Mouse (Mus musculus): ENCODE measurements around the gene Atxn10. TPM values are rescaled to one million over a fixed set of nuclear protein-coding genes. Genes with fewer than 3 reads are reported as not detected.
A peak's percentile ranks its signal among the peaks of the same experiment; 100 is the strongest.

The Atxn10 gene
- total and polyA plus RNA-seq, 2 experiments from 2014 or later = 121 to 141 TPM

DNA sequence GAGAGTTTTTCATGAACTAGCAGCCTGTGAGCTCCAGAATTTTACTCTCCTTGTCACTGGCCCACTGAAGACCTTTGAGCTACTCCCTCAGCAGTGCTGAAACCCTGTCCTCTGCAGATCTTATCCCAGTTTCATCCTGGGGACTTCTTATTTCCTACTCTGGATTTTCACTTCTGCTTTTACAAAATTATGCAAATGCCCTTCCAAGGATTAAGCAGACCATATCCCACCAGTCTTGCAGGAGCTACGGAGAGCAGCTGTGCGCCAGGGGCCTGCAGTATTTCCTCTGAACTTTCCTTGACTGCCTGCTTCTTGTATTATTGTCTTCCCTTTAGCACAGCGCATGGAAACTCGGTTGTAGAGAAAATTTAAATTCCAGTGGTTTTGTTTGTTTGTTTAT is 68.7 kb downstream of the Atxn10 start:
- Histone ChIP-seq H3K27ac (ENCODE audit: low read depth) (peak overlapping the region; percentile 2; the same call in 1 of the 2 replicates), H3K27me3 (ENCODE audit: control insufficient read depth, insufficient read depth, low read length) (no peaks in the 10 kb centered on the region), H3K4me3 (ENCODE audit: low read depth, low read length) (no peak overlapping the region), H3K9me3 (replicated peaks; ENCODE audit: control insufficient read depth, low read length) (no peaks in the 10 kb centered on the region), H3K9ac (replicated peaks; ENCODE audit: low read depth, low read length) (no peak overlapping the region), H3K4me1 (ENCODE audit: control insufficient read depth, insufficient read depth) (peaks cover 10% of the 10 kb centered on the region), H3K4me2 (ENCODE audit: low read depth, low read length) (no peak overlapping the region), H3K36me3 (replicated peaks; ENCODE audit: control insufficient read depth, insufficient read depth, low read length) (peaks cover 16% of the 10 kb centered on the region)
- ATAC-seq (ENCODE audit: insufficient read depth, low read depth) = no peak
- DNase-seq (ENCODE audit: low spot score) = no peak
- WGBS = 86% methylated on average over 4 of the region's 4 CpGs
- no peak for TF ChIP-seq CTCF (IDR thresholded peaks at IDR 0.05; ENCODE audit: low read depth)
- TF ChIP-seq EP300 (IDR thresholded peaks at IDR 0.05; ENCODE audit: low read depth) = no peak

DNA sequence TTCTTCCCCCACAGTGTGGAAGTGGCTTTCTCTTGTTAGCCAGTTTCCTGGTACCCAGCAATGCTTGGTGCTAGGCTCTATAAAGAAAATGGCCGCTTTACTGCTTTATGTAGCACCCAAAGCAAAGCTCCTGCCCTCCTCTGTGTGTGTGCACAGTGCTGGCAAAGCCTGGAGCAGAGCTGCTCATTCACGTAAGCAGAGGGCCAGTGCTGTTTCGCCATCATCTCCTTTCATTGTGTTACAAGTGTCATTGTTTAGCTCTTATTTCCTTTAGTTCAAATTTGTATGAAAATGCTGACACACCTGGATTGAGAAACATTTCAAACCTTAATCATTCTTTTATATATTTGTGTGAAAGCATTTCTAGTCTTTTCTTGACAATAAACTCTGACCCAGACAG is 69.5 kb downstream of the Atxn10 start:
- H3K27ac ChIP-seq (ENCODE audit: low read depth) = no peak overlapping the region
- peaks cover 9% of the 10 kb centered on the region for H3K36me3 ChIP-seq (replicated peaks; ENCODE audit: control insufficient read depth, insufficient read depth, low read length)
- H3K9ac ChIP-seq (replicated peaks; ENCODE audit: low read depth, low read length) = no peak overlapping the region
- 85% methylated on average over 3 of the region's 3 CpGs for WGBS
- H3K4me1 ChIP-seq (ENCODE audit: control insufficient read depth, insufficient read depth) = peaks cover 10% of the 10 kb centered on the region
- no peak overlapping the region for H3K4me2 ChIP-seq (ENCODE audit: low read depth, low read length)
- H3K27me3 ChIP-seq (ENCODE audit: control insufficient read depth, insufficient read depth, low read length) = no peaks in the 10 kb centered on the region
- DNase-seq (ENCODE audit: low spot score) = no peak
- no peak for TF ChIP-seq CTCF (IDR thresholded peaks at IDR 0.05; ENCODE audit: low read depth)
- TF ChIP-seq EP300 (IDR thresholded peaks at IDR 0.05; ENCODE audit: low read depth) = no peak
- no peak overlapping the region for H3K4me3 ChIP-seq (ENCODE audit: low read depth, low read length)
- no peaks in the 10 kb centered on the region for H3K9me3 ChIP-seq (replicated peaks; ENCODE audit: control insufficient read depth, low read length)
- no peak for ATAC-seq (ENCODE audit: insufficient read depth, low read depth)

DNA sequence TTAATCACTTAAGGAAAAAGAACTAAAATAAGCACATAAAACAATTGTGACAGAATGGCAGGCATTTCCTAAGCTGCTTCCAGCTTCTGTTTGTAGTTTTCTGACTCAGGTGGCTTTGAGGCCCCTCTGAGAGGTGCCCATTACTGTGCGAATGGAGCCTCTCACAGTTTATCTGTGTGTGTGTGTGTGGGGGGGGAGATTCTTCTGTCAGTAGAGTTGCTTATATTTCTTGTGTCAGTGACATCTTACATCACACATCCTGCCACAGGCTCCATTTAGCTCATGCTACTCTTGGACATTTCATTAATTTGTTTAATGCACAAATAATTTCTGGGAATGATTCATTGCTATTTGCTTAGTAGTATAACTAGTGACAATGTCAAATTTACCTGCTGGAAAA is 70.8 kb downstream of the Atxn10 start:
- no peak for ATAC-seq (ENCODE audit: insufficient read depth, low read depth)
- peaks cover 10% of the 10 kb centered on the region for H3K4me1 ChIP-seq (ENCODE audit: control insufficient read depth, insufficient read depth)
- no peaks in the 10 kb centered on the region for H3K27me3 ChIP-seq (ENCODE audit: control insufficient read depth, insufficient read depth, low read length)
- 0 out of 2 replicates have a peak, but pooled peaks cover 3% of the 10 kb centered on the region for H3K36me3 ChIP-seq (replicated peaks; ENCODE audit: control insufficient read depth, insufficient read depth, low read length)
- TF ChIP-seq CTCF (IDR thresholded peaks at IDR 0.05; ENCODE audit: low read depth) = no peak
- TF ChIP-seq EP300 (IDR thresholded peaks at IDR 0.05; ENCODE audit: low read depth) = no peak
- H3K9ac ChIP-seq (replicated peaks; ENCODE audit: low read depth, low read length) = no peak overlapping the region
- 38% methylated on average over 1 of the region's 1 CpGs for WGBS
- no peak overlapping the region; the same call in 1 of the 2 replicates for H3K27ac ChIP-seq (ENCODE audit: low read depth)
- no peak overlapping the region for H3K4me3 ChIP-seq (ENCODE audit: low read depth, low read length)
- H3K4me2 ChIP-seq (ENCODE audit: low read depth, low read length) = no peak overlapping the region
- no peaks in the 10 kb centered on the region for H3K9me3 ChIP-seq (replicated peaks; ENCODE audit: control insufficient read depth, low read length)
- no peak for DNase-seq (ENCODE audit: low spot score)

DNA sequence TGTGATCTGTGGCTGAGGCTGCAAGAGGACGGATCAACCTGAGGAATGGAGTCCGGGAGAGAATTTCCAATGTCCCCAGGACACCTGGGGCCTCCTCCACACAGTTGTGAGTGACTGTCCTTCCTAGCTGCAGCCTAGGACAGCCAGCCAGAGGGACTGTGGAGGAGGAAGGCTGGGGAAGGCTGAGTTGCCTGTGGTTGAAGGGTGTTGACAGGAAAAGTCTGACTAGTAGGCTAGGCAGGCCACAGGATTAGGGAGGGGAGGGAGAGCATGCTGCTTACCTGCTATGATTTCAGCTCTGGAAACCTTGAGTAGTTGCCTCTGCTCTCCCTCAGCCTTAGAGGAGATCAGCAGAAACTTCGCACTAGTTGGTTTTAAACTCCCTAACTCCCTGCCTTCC is 71.3 kb downstream of the Atxn10 start:
- H3K4me2 ChIP-seq (ENCODE audit: low read depth, low read length) = no peak overlapping the region
- DNase-seq (ENCODE audit: low spot score) (peak; percentile 28), ATAC-seq (ENCODE audit: insufficient read depth, low read depth) (no peak)
- no peaks in the 10 kb centered on the region for H3K36me3 ChIP-seq (replicated peaks; ENCODE audit: control insufficient read depth, insufficient read depth, low read length)
- peaks cover 10% of the 10 kb centered on the region for H3K4me1 ChIP-seq (ENCODE audit: control insufficient read depth, insufficient read depth)
- H3K27me3 ChIP-seq (ENCODE audit: control insufficient read depth, insufficient read depth, low read length) = no peaks in the 10 kb centered on the region
- H3K9me3 ChIP-seq (replicated peaks; ENCODE audit: control insufficient read depth, low read length) = no peaks in the 10 kb centered on the region
- 44% methylated on average over 3 of the region's 3 CpGs for WGBS
- H3K9ac ChIP-seq (replicated peaks; ENCODE audit: low read depth, low read length) = no peak overlapping the region
- TF ChIP-seq EP300 (IDR thresholded peaks at IDR 0.05; ENCODE audit: low read depth) (no peak), CTCF (IDR thresholded peaks at IDR 0.05; ENCODE audit: low read depth) (no peak)
- H3K27ac ChIP-seq (ENCODE audit: low read depth) = no peak overlapping the region; the same call in 1 of the 2 replicates
- H3K4me3 ChIP-seq (ENCODE audit: low read depth, low read length) = no peak overlapping the region

DNA sequence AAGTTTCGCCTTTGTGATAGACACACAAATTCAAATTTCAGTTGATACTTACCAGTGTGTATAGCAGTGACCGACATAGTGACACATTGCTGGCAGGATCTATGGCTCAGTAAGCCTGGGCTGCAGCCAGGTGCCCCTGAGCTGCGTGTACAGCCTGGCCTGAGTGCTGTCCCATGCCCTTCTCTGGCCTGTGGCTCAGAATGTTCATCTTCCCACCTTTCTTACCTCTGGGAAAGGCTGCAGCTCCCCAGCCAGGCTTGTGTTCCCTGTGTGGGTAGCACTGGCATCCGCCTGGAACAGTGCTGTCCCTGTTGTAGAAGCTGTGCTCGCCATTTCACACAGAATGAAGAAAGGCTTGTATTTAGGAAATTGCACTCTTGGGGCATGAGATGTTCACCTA is 72.7 kb downstream of the Atxn10 start:
- Histone ChIP-seq H3K36me3 (replicated peaks; ENCODE audit: control insufficient read depth, insufficient read depth, low read length) (no peaks in the 10 kb centered on the region), H3K27ac (ENCODE audit: low read depth) (peak overlapping the region; percentile 75; the same call in 1 of the 2 replicates), H3K9ac (replicated peaks; ENCODE audit: low read depth, low read length) (no peak overlapping the region), H3K4me2 (ENCODE audit: low read depth, low read length) (peak overlapping the region; percentile 9; the same call in 1 of the 2 replicates), H3K9me3 (replicated peaks; ENCODE audit: control insufficient read depth, low read length) (no peaks in the 10 kb centered on the region), H3K27me3 (ENCODE audit: control insufficient read depth, insufficient read depth, low read length) (no peaks in the 10 kb centered on the region), H3K4me3 (ENCODE audit: low read depth, low read length) (no peak overlapping the region), H3K4me1 (ENCODE audit: control insufficient read depth, insufficient read depth) (peaks cover 10% of the 10 kb centered on the region)
- 77% methylated on average over 5 of the region's 5 CpGs for WGBS
- no peak for TF ChIP-seq EP300 (IDR thresholded peaks at IDR 0.05; ENCODE audit: low read depth)
- no peak for TF ChIP-seq CTCF (IDR thresholded peaks at IDR 0.05; ENCODE audit: low read depth)
- ATAC-seq (ENCODE audit: insufficient read depth, low read depth) (no peak), DNase-seq (ENCODE audit: low spot score) (no peak)

DNA sequence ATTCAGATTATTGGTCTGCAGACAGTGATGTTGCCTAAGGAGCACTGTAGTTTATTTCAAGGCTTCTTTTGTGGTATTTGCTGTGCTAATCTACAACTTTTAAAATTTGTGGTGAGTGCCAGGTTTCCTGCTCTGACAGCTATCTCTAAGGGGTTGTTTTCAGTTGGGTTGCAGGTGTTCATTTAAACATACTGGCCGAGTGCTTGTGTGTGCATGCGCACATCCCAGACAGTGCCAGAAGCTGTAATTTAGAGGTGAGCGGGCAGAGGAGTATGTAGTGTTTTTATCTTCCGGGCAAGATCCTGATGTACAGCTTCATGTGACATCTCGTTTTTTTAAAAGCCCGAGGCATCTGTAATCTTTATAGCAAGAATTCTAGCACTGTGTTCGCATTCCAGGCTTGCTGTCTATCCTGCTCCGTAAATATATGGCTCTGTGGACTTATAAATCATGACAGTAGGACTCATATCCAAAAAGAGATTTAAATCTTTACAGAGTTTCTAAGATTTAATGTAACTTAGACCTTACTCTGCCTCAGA is 73.3 kb downstream of the Atxn10 start:
- H3K9me3 ChIP-seq (replicated peaks; ENCODE audit: control insufficient read depth, low read length) = no peaks in the 10 kb centered on the region
- DNase-seq (ENCODE audit: low spot score) (no peak), ATAC-seq (ENCODE audit: insufficient read depth, low read depth) (no peak)
- H3K27me3 ChIP-seq (ENCODE audit: control insufficient read depth, insufficient read depth, low read length) = no peaks in the 10 kb centered on the region
- TF ChIP-seq EP300 (IDR thresholded peaks at IDR 0.05; ENCODE audit: low read depth) (no peak), CTCF (IDR thresholded peaks at IDR 0.05; ENCODE audit: low read depth) (no peak)
- H3K27ac ChIP-seq (ENCODE audit: low read depth) = peak overlapping the region; percentile 28; the same call in 1 of the 2 replicates
- no peaks in the 10 kb centered on the region for H3K36me3 ChIP-seq (replicated peaks; ENCODE audit: control insufficient read depth, insufficient read depth, low read length)
- 62% methylated on average over 8 of the region's 8 CpGs for WGBS
- no peak overlapping the region; the same call in 1 of the 2 replicates for H3K4me2 ChIP-seq (ENCODE audit: low read depth, low read length)
- no peak overlapping the region for H3K4me3 ChIP-seq (ENCODE audit: low read depth, low read length)
- H3K4me1 ChIP-seq (ENCODE audit: control insufficient read depth, insufficient read depth) = peaks cover 10% of the 10 kb centered on the region
- no peak overlapping the region for H3K9ac ChIP-seq (replicated peaks; ENCODE audit: low read depth, low read length)

Measured in heart, postnatal 0 days (tissue).